Mouse (Mus musculus): ENCODE results near the gene Stx1b. TPM values are rescaled to one million over a fixed set of nuclear protein-coding genes. Genes with fewer than 3 reads are reported as not detected.

Gene Stx1b
- total RNA-seq, 2 experiments from 2014 or later: 336 to 351 TPM

GRCm38 (mm10) chr7:127814241-127814921, 10.0 kb downstream of the Stx1b start:
- DNase-seq (ENCODE audit: low spot score in 2 of 2): peak; percentile 79 to 81
- Histone ChIP-seq H3K27ac (peak overlapping the region; percentile 85), H3K4me3 (peak overlapping the region; percentile 28)
- peak; percentile 8; the same call in 1 of the 2 replicates for TF ChIP-seq CTCF (conservative IDR thresholded peaks at IDR 0.05)

- TF ChIP-seq CTCF (conservative IDR thresholded peaks at IDR 0.05): no peak
- Histone ChIP-seq H3K4me3 (no peak overlapping the region), H3K27ac (peak overlapping the region; percentile 85)
- no peak for DNase-seq (ENCODE audit: low spot score in 2 of 2)
Observed at GRCm38 (mm10) chr7:127813821-127814220, 10.5 kb downstream of the Stx1b start.

GRCm38 (mm10) chr7:127812292-127812691, 12.1 kb downstream of the Stx1b start:
- Histone ChIP-seq H3K4me3 (no peak overlapping the region), H3K27ac (no peak overlapping the region; the same call in 1 of the 2 replicates)
- DNase-seq (ENCODE audit: low spot score in 2 of 2): no peak
- TF ChIP-seq CTCF (conservative IDR thresholded peaks at IDR 0.05): no peak

GRCm38 (mm10) chr7:127811240-127811639, 13.1 kb downstream of the Stx1b start:
- DNase-seq (ENCODE audit: low spot score in 2 of 2): no peak
- no peak overlapping the region for H3K4me3 ChIP-seq
- H3K27ac ChIP-seq: no peak overlapping the region
- TF ChIP-seq CTCF (conservative IDR thresholded peaks at IDR 0.05): no peak

DNA sequence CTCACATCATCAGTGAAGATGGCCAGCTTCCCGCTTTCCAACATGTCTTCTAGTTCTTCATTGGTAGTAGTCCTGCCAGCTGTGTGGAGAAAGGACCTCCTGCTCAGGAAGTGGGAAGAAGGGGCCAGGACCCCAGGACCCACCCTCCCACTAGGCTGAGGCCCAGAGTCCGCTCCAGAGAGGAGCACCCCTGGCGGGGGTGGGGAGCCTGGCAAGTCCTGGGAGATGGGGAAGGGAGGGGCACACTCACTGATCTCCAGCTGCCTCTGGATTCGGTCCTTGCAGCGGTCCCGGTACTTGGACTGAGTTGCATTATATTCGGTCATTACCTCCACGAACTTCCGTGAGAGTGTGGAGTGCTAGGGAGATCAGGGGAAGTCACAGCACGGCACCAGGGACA, 13.7 kb downstream of the Stx1b start:
- Histone ChIP-seq H3K27ac (no peak overlapping the region), H3K4me3 (no peak overlapping the region)
- TF ChIP-seq CTCF (conservative IDR thresholded peaks at IDR 0.05): no peak
- no peak for DNase-seq (ENCODE audit: low spot score in 2 of 2)

- TF ChIP-seq CTCF (conservative IDR thresholded peaks at IDR 0.05): no peak
- Histone ChIP-seq H3K27ac (no peak overlapping the region), H3K4me3 (no peak overlapping the region)
- no peak for DNase-seq (ENCODE audit: low spot score in 2 of 2)
Observed at GRCm38 (mm10) chr7:127809846-127810245, 14.5 kb downstream of the Stx1b start.

DNA sequence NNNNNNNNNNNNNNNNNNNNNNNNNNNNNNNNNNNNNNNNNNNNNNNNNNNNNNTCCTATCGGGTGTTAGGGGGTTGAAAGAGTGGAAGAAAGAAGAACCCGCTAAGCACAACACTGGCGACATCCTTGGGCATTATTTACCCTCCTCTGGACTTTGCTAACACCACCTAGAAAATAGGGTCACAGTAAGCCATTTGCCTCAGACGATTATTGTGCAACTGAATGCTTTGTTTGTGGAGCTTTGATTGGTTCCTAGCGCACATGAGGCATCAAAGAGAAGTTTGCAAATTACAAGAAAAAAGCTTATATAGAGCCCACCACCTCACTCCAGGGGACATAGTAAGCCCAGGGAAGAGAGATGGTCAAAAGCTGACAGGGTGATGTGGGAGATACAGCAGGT, 15.5 kb downstream of the Stx1b start:
- no peak for DNase-seq (ENCODE audit: low spot score in 2 of 2)
- no peak overlapping the region for H3K4me3 ChIP-seq
- no peak overlapping the region for H3K27ac ChIP-seq
- no peak for TF ChIP-seq CTCF (conservative IDR thresholded peaks at IDR 0.05)

GRCm38 (mm10) chr7:127802313-127802712, 22.0 kb downstream of the Stx1b start:
- DNase-seq (ENCODE audit: low spot score in 2 of 2): peak in 1 of 2 experiments; percentile 59
- H3K27ac ChIP-seq: peak overlapping the region; percentile 85
- TF ChIP-seq CTCF (conservative IDR thresholded peaks at IDR 0.05): no peak

DNA sequence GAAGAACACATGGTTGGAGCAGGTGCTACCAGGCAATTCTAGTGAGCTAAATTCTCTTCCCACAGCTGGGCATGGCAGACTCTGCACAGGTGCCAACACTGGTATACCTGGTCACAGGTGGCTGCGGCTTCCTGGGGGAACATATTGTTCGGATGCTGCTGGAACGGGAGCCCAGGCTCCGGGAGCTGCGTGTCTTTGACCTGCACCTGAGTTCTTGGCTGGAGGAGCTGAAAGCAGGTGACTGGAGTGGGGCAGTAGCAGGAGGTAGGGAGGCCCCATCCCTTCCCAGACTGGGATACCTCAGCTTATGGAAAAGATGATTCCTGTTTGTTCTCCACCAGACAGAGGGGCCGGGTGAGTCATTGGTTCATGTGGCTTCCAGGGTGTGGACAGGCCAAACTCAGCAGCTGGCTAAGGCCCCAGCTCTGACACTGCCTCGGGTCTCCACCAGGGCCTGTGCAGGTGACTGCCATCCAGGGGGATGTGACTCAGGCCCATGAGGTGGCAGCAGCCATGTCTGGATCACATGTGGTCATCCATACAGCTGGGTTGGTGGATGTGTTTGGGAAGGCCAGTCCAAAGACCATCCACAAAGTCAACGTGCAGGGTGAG, 23.2 kb downstream of the Stx1b start:
- peak overlapping the region; percentile 50 for H3K4me3 ChIP-seq
- peak overlapping the region; percentile 80 for H3K27ac ChIP-seq
- TF ChIP-seq CTCF (conservative IDR thresholded peaks at IDR 0.05): no peak
- DNase-seq (ENCODE audit: low spot score in 2 of 2): no peak

More at GRCm38 (mm10) chr7:127802313-127802712, 22.0 kb downstream of the Stx1b start:
- no peak overlapping the region for H3K4me3 ChIP-seq

GRCm38 (mm10) chr7:127800435-127801009, 23.8 kb downstream of the Stx1b start, which contains the start of gene Hsd3b7:
Hsd3b7 (plus strand) TSS chr7:127800604.
- Histone ChIP-seq H3K4me3 (peak within 1 kb of the TSS; percentile 50), H3K27ac (peak within 1 kb of the TSS; percentile 80)
- TF ChIP-seq CTCF (conservative IDR thresholded peaks at IDR 0.05): peak; percentile 99
- DNase-seq (ENCODE audit: low spot score in 2 of 2): peak; percentile 88 to 93

- Histone ChIP-seq H3K4me3 (no peak overlapping the region), H3K27ac (peak overlapping the region; percentile 80)
- no peak for TF ChIP-seq CTCF (conservative IDR thresholded peaks at IDR 0.05)
- no peak for DNase-seq (ENCODE audit: low spot score in 2 of 2)
Observed at GRCm38 (mm10) chr7:127799738-127800137, 24.6 kb downstream of the Stx1b start.

DNA sequence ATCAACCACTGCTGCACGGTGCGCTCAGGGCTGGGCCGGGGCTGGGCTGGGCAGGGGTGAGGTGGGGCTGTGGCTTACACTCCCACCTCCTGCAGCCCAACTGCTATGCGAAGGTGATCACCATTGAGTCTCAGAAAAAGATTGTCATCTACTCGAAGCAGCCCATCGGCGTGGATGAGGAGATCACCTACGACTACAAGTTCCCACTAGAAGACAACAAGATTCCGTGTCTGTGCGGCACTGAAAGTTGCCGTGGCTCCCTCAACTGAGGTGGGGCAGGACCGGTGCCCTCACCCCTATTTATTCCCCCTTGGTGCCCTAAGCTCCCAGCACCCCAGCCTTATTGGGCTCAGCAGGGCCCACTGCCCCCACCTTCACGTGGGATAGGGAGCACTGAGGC, 25.1 kb downstream of the Stx1b start:
- no peak overlapping the region for H3K4me3 ChIP-seq
- no peak for DNase-seq (ENCODE audit: low spot score in 2 of 2)
- H3K27ac ChIP-seq: no peak overlapping the region; the same call in 1 of the 2 replicates
- TF ChIP-seq CTCF (conservative IDR thresholded peaks at IDR 0.05): no peak

GRCm38 (mm10) chr7:127798591-127798990, 25.8 kb downstream of the Stx1b start:
- DNase-seq (ENCODE audit: low spot score in 2 of 2): no peak
- no peak for TF ChIP-seq CTCF (conservative IDR thresholded peaks at IDR 0.05)
- no peak overlapping the region for H3K27ac ChIP-seq

More at GRCm38 (mm10) chr7:127798591-127798990, 25.8 kb downstream of the Stx1b start:
- no peak overlapping the region for H3K4me3 ChIP-seq
